Mouse (Mus musculus) hematopoietic stem cell, adult 5-6 weeks (primary cell): Measurements from ENCODE around the gene Ccdc12. TPM values are rescaled to one million over a fixed set of nuclear protein-coding genes. Genes with fewer than 3 reads are reported as not detected.
A peak's percentile ranks its signal among the peaks of the same experiment; 100 is the strongest.

Experiments
- ATAC-seq, 2 experiments: fragments of 125-278 bp in 1 of 2; replicated peaks in 1 of 2; 2 replicates each; pipeline ENCODE4 v1.8.0; 2016 to 2017; ENCODE audit warnings: inconsistent platforms in 2 of 2, mild to moderate bottlenecking in 2 of 2, moderate number of reproducible peaks in 2 of 2, low read depth in 1 of 2, moderate TSS enrichment in 1 of 2; ENCODE audit not compliant: low FRiP score in 2 of 2, poor library complexity in 2 of 2, severe bottlenecking in 2 of 2, insufficient read depth in 1 of 2, low TSS enrichment in 1 of 2
- total RNA-seq: library from RNA; stranded (forward); fragments of 172-1452, 232-1000 nt; gene quantifications from 2 replicates; pipeline ENCODE4 v1.2.3, GENCODE M21; 2017

Ccdc12 gene
- total RNA-seq, 1 experiment from 2014 or later, result 89.4 TPM

DNA sequence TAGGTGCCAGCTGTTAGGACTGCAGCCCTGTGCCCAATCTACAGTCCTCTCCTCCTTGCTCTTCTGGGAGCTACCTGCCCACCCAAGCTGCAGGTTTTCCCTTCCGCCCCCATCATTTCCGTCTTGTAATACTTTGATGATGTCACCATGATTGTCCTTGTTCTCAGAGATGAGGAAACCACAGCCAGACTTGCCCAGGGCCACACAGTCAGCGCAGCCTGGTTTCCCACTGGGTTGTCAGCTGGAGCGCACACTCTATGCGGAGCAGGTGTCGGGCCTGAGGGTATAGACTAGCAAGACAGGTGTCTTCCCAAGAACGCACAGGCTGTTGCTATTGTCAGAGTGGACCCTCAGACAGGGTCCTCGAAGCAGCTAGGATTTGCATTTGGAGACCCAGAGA is 28.9 kb downstream of the Ccdc12 start:
- no peak for ATAC-seq

GRCm38 (mm10) chr9:110685591-110685990 is 29.3 kb downstream of the Ccdc12 start:
- peak; percentile 22 to 43; a peak in 1 of 4 replicates for ATAC-seq

DNA sequence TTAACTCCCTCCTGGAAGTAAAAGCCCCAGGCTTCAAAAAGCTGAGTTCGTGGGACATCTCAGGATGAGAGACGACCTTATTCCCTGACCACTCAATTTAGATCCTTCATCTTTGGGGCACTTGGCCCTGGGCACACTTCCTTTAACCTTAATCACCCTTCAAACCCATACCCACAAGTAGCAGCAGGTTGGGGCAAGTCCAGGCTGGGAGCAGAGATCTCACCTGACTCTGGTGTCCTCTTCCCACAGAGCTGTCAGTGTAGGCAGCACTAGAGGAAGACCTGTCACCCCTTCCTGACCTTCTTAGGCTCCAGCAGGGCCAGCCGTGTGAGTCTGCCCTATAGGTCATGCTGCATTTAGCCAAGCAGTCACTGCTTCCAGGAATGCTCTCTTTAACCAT is 30.2 kb downstream of the Ccdc12 start:
- ATAC-seq, result no peak

GRCm38 (mm10) chr9:110687061-110687460 is 30.8 kb downstream of the Ccdc12 start:
- no peak for ATAC-seq

- no peak for ATAC-seq
These were observed 31.5 kb downstream of the Ccdc12 start for GRCm38 (mm10) chr9:110687846-110688245.

DNA sequence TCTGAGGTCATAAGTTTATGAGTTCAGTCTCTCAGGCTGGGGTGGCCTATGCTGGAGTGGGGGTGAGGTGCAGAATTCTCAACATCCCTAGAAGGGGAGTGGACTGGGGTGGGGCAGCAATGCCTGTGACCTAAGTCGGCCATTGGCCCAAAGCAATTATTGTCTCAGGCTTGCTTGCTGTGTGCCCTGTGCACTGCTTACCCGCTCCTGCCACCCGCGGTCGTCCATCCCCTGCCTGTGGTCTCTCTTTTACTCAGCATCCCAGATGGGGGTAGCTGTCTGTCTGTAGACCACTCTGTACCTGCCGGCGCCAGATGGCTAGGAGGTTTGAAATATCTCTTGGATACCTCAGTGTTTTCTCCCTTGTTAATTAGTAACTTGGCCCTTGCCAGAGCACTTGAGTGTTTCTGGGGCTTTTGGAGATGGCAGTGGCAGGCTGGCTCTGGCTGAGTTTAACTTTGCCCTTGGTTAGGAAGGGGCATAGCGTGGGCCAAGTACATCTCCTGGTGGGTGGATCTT is 33.0 kb downstream of the Ccdc12 start:
- ATAC-seq, result no peak

- ATAC-seq, result no peak
These were observed 39.0 kb downstream of the Ccdc12 start for GRCm38 (mm10) chr9:110695165-110695755.

DNA sequence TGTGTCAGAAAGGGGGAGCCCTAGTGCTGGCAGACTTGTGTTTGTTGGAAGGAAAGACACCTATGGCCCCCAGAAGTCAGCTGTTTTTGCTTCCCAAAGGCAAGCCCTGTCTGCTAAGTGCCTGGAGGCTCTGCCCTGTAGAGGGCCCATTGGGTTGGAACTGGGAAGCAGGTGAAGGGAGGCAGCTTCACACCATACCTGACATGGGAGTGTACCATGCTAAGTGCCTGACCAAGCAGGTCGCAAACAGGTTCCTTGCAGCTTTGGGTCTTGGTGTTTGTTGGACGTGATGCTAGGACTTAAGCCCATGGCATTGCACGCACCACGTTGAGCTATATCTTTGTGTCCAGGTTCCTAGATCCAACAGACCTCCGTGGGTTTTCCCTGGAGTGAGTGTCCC is 40.1 kb downstream of the Ccdc12 start:
- ATAC-seq, result no peak

GRCm38 (mm10) chr9:110697465-110697864 is 41.2 kb downstream of the Ccdc12 start:
- ATAC-seq, result no peak

DNA sequence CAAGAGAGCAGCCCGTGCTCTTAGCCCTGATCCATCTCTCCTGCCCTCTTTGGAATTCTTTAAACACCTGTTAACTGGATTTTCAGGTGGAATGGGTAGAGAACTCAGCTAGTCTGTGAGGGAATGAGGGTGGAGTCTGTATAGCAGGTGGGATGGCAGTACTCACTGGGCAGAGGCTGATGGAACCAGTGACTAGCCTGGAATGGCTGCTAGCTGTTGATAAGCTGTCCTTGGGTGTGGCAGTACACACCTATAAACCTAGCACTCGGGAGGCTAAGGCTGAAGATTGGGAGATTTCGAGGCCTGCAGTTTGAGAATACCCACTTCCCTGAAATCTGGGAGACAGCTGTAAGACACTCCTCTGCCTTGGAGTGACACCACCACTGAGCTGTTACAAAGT is 43.3 kb downstream of the Ccdc12 start:
- ATAC-seq, result no peak

DNA sequence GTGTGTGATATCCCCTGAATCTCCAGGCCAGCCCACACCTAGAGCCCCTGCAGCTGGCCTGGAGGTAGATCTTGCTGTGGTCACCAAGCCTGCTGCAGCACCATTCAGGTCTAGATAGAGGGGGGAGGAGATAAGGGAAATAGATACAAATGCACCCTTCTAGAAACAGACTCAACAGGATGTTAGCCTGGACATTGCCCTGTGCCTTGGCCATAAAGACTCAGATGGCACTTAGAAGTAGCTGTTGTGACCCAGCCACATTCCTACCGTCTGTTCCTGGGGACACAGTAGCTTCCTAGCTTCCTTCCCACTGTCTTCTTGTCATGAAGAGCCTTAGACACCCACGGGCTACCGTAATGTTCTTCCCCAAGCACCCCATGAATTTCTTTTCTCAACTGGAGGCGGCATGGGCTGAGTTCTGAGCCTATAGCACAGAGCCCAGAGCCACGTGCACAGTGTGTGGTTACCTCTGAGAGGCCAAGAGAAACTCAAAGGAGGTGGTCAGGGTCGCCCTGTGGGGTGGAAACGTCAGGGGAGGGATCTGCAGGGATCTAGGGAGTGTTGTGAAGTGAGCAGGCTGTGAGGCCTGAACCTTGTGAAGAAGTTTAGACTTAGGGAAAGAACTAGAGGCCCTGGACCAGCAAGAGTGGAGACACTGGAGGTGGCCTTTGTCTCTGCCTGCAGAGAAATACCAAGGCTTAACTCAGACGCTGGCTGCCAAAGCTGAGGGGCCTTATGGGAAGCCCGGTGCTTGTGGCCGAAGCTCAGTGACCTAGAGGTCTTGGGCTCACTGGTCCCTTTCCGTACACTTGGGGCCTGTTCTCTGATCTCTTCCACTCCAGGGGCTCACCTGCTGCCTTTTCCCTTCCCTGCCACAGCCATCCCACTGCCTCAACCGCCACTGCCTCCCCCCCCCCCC is 45.1 kb downstream of the Ccdc12 start:
- no peak for ATAC-seq

- no peak for ATAC-seq
These were observed 46.5 kb downstream of the Ccdc12 start for GRCm38 (mm10) chr9:110702848-110703247.

- ATAC-seq, result no peak
These were observed 47.6 kb downstream of the Ccdc12 start for GRCm38 (mm10) chr9:110703951-110704350.

DNA sequence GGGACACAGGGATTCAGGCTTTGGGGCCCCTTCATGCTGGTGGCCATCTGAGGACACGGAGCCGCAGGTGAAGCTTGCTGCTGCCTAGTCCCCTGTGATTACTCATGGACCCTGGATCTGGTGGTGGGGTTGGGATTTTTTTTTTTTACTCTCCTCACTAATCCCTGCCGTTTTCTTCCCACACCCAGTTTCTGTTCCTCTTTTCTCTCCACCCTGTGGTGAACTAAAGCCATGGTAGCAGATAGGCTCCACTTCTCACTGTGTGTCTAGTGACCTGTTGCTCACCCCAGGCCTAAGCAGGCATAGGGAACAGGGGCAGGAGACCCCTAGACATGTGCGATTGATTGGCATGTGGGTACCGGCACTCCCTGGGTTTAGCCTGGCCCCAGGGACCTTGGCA is 50.5 kb downstream of the Ccdc12 start:
- ATAC-seq, result peak; percentile 59 to 68

DNA sequence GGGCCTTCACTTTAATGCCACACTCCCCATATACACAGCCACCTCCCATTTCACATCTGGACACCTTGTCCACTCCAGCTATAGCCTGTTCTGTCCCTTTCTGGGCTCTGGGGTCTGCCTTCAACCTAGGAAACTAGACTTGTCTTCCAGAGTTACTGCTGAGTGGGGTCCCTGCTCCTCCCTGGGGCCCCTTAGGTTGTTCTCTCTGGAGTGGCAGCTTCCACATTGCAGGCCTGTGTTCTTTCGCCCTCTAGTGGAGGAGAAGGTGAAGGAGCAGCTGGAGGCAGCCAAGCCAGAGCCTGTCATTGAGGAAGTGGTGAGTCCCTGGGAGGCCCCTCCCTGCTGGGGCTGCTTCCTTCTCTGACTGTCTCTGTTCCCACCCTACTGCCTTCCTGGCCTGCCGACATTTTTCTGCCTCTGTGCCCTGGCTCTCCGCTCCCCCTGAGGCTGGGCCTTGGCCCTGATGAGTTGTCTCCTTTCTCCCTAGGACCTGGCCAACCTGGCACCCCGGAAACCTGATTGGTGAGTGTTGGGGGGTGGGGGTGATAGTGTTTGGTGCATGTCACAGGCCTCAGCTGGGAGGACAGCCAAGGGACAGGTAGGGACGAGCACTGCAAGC is 53.4 kb downstream of the Ccdc12 start:
- ATAC-seq, result peak; percentile 98

GRCm38 (mm10) chr9:110711532-110711931 is 55.2 kb downstream of the Ccdc12 start:
- no peak for ATAC-seq

GRCm38 (mm10) chr9:110711996-110712395 is 55.7 kb downstream of the Ccdc12 start:
- no peak for ATAC-seq

DNA sequence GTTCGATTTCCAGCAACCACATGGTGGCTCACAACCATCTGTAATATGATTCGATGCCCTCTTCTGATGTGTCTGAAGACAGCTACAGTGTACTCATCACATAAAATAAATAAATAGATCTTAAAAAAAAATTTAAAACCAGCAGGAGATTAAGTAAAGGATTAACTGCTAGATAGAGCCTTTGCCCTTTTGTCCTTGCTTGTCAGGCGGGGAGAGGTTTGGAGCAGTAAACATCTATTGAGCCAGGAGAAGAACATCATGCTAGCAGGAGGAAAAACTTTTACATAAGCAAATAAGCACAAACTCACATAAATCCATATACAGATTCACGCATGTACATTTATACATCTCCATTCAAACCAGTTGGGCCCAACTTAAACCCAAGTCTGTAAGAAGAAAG is 56.2 kb downstream of the Ccdc12 start:
- ATAC-seq, result no peak
